Mouse (Mus musculus) ES-Bruce4 (cell line): Measurements from ENCODE around the gene Sh3bp5.

Experiments
- CTCF ChIP-seq: IDR thresholded peaks from one replicate; pipeline ENCODE4 v1.8.1; 2011; ENCODE audit warnings: low read depth, low read length
- POLR2A ChIP-seq: IDR thresholded peaks from one replicate; pipeline ENCODE4 v1.8.1; 2011; ENCODE audit warnings: low read length; ENCODE audit not compliant: insufficient read depth

DNA sequence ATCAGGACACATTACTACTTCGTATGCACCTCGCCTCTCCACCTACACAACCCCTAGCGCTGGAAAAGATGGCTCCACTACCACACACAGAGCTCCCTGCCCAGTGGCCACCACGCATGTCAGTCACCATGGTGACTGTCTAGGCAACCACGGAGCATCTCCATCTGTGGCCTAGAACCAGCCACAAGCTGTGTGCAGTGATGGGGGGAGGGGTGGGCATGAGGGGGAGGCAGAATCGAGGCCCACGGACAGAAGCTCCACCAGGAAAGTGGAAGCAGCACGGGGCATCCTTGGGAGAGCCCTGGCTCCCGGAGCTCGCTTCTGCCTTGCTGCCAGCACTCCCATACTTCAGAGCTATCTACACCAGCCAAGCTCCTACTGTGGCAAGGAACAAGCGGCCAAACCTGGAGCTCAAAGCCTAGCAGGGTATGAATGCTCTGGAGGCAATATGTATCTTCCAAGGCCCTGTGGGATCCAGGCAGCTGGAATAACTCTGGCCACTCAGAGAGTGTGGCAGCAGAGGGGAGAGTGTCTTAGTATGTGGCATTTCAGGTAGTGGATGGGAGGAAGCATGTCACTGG is 52.3 kb downstream of the Sh3bp5 start:
- TF ChIP-seq POLR2A (no peak), CTCF (no peak)
